Mouse (Mus musculus) 416B (cell line): ENCODE measurements at regions not wholly inside any gene's neighbourhood (a gene's known extent, or its start where the extent isn't known, plus 50 kb on each side); places are given as distances from the start of the nearest gene placed in this dataset.

Experiments
- DNase-seq: peaks from one replicate; pipeline ENCODE4 v3.0.0; 2011; ENCODE audit warnings: low read depth

GRCm38 (mm10) chr10:124320191-124321110 is 1056.7 kb downstream of the Fam19a2 start:
- DNase-seq = no peak

GRCm38 (mm10) chr10:124332491-124332890 is 1056.8 kb downstream of the Slc16a7 start:
- no peak for DNase-seq

- DNase-seq = no peak
Observed at GRCm38 (mm10) chr10:124338923-124339322, 1050.3 kb downstream of the Slc16a7 start.

- peak; percentile 85 for DNase-seq
Observed at GRCm38 (mm10) chr10:124349300-124349699, 1040.0 kb downstream of the Slc16a7 start.

- DNase-seq = no peak
Observed at GRCm38 (mm10) chr10:124362795-124363194, 1026.5 kb downstream of the Slc16a7 start.

GRCm38 (mm10) chr10:124370994-124371393 is 1018.3 kb downstream of the Slc16a7 start:
- no peak for DNase-seq

GRCm38 (mm10) chr10:124402647-124403046 is 986.6 kb downstream of the Slc16a7 start:
- DNase-seq = no peak

GRCm38 (mm10) chr10:124409633-124410032 is 979.6 kb downstream of the Slc16a7 start:
- DNase-seq = no peak

- no peak for DNase-seq
Observed at GRCm38 (mm10) chr10:124416531-124416930, 972.7 kb downstream of the Slc16a7 start.

- no peak for DNase-seq
Observed at GRCm38 (mm10) chr10:124423418-124423817, 965.8 kb downstream of the Slc16a7 start.
